Mouse (Mus musculus): ENCODE measurements around the gene Pbld2. TPM values are rescaled to one million over a fixed set of nuclear protein-coding genes. Genes with fewer than 3 reads are reported as not detected.
A peak's percentile ranks its signal among the peaks of the same experiment; 100 is the strongest.

Gene Pbld2
- total and polyA plus RNA-seq, 3 experiments, result 0.15 TPM; not detected in 1

GRCm38 (mm10) chr10:63008193-63008592, 15.9 kb upstream of the Pbld2 start:
- Histone ChIP-seq H3K9ac (ENCODE audit: control insufficient read depth, low read depth, low read length, poor library complexity, severe bottlenecking) (no peak overlapping the region), H3K9me3 (replicated peaks; ENCODE audit: insufficient read depth, low read length) (no peaks in the 10 kb centered on the region), H3K36me3 (ENCODE audit: control insufficient read depth in 1 of 2, insufficient read depth in 2 of 2, low read length in 2 of 2) (peaks cover 7 to 27% of the 10 kb centered on the region in 2 experiments), H3K4me1 (ENCODE audit: control insufficient read depth in 1 of 2, insufficient read depth in 2 of 2, low read length in 2 of 2) (peaks cover 6 to 16% of the 10 kb centered on the region in 2 experiments), H3K27me3 (ENCODE audit: control insufficient read depth in 1 of 2, insufficient read depth in 2 of 2, low read length in 2 of 2) (no peaks in the 10 kb centered on the region), H3K79me2 (ENCODE audit: control insufficient read depth, insufficient read depth, low read length, poor library complexity) (no peaks in the 10 kb centered on the region), H3K27ac (ENCODE audit: control insufficient read depth, low read depth, low read length) (no peak overlapping the region), H3K4me3 (ENCODE audit: control insufficient read depth in 1 of 2, insufficient read depth in 1 of 2, low read depth in 2 of 2, low read length in 2 of 2) (no peak overlapping the region)
- DNase-seq (ENCODE audit: low read depth, low spot score), result peak; percentile 41
- TF ChIP-seq EP300 (IDR thresholded peaks at IDR 0.05; ENCODE audit: low read depth in 1 of 2, low read length in 2 of 2) (no peak), SIN3A (IDR thresholded peaks at IDR 0.05; ENCODE audit: low read length) (no peak), CTCF (IDR thresholded peaks at IDR 0.05 in 2 of 3, conservative IDR thresholded peaks at IDR 0.05 in 1 of 3; ENCODE audit: control insufficient read depth in 1 of 3, insufficient read depth in 1 of 3, low read depth in 2 of 3, low read length in 3 of 3, poor library complexity in 1 of 3, severe bottlenecking in 1 of 3) (peak in 1 of 3 experiments; percentile 17; a peak in 2 of 6 replicates), TAL1 (IDR thresholded peaks at IDR 0.05; ENCODE audit: low read length) (peak; percentile 57)

DNA sequence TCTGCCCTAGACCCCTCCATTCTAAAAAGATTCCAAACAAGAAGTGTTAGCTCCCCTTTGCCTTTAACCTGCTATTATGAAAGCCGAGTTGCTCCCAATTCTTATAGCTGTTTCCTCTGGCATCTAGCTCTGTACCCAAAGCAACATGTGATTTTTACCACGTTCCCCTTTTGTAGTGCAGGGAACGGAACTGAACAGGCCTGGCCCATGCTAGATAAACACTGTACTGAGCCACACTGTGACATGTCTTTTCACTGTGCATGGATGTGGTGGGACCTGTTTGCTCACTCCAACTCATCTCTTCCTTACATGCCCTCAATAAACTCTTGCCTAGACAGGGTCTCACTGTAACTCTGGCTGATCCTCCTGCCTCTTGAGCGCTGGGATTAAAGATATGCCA, 13.8 kb upstream of the Pbld2 start:
- H3K9me3 ChIP-seq (replicated peaks; ENCODE audit: insufficient read depth, low read length), result no peaks in the 10 kb centered on the region
- H3K27ac ChIP-seq (ENCODE audit: control insufficient read depth, low read depth, low read length), result peak overlapping the region; percentile 65
- no peak for TF ChIP-seq ZMIZ1 (IDR thresholded peaks at IDR 0.05; ENCODE audit: low read depth, low read length)
- no peak for TF ChIP-seq CHD2 (IDR thresholded peaks at IDR 0.05; ENCODE audit: low read length)
- TF ChIP-seq ZC3H11A (IDR thresholded peaks at IDR 0.05; ENCODE audit: low read depth, low read length), result no peak
- TF ChIP-seq POLR2AphosphoS2 (IDR thresholded peaks at IDR 0.05; ENCODE audit: low read length), result peak; percentile 73; the same call in 1 of the 2 replicates
- 0 out of 2 replicates have a peak, but pooled peaks have one; percentile 43 for TF ChIP-seq TBP (IDR thresholded peaks at IDR 0.05; ENCODE audit: low read depth, low read length)
- no peak for TF ChIP-seq GABPA (IDR thresholded peaks at IDR 0.05; ENCODE audit: low read depth, low read length)
- TF ChIP-seq ZNF384 (IDR thresholded peaks at IDR 0.05; ENCODE audit: low read depth, low read length), result no peak
- 0 out of 4 replicates have a peak, but pooled peaks of 1 of the 2 experiments have one; percentile 8 for TF ChIP-seq POLR2A (IDR thresholded peaks at IDR 0.05; ENCODE audit: control insufficient read depth in 1 of 2, insufficient read depth in 1 of 2, low read depth in 1 of 2, low read length in 2 of 2, poor library complexity in 1 of 2)
- TF ChIP-seq GATA1 (IDR thresholded peaks at IDR 0.05; ENCODE audit: low read depth, low read length), result peak; percentile 86
- TF ChIP-seq MYC (IDR thresholded peaks at IDR 0.05; ENCODE audit: low read depth, low read length), result peak; percentile 89
- TF ChIP-seq EP300 (IDR thresholded peaks at IDR 0.05; ENCODE audit: low read depth in 1 of 2, low read length in 2 of 2), result peak; percentile 84 to 89
- no peak for TF ChIP-seq BHLHE40 (IDR thresholded peaks at IDR 0.05; ENCODE audit: borderline replicate concordance, low read depth, low read length)
- TF ChIP-seq SIN3A (IDR thresholded peaks at IDR 0.05; ENCODE audit: low read length), result peak; percentile 87
- TF ChIP-seq TCF12 (IDR thresholded peaks at IDR 0.05; ENCODE audit: low read depth, low read length), result peak; percentile 90
- TF ChIP-seq USF1 (IDR thresholded peaks at IDR 0.05; ENCODE audit: low read depth, low read length), result peak; percentile 79
- TF ChIP-seq ELF1 (IDR thresholded peaks at IDR 0.05; ENCODE audit: low read depth, low read length), result no peak
- peak; percentile 93 for TF ChIP-seq TAL1 (IDR thresholded peaks at IDR 0.05; ENCODE audit: low read length)
- TF ChIP-seq E2F4 (IDR thresholded peaks at IDR 0.05; ENCODE audit: borderline replicate concordance, low read depth, low read length), result no peak
- TF ChIP-seq ETS1 (IDR thresholded peaks at IDR 0.05; ENCODE audit: low read depth, low read length), result peak; percentile 74
- TF ChIP-seq NELFE (IDR thresholded peaks at IDR 0.05; ENCODE audit: low read depth, low read length), result no peak
- TF ChIP-seq UBTF (IDR thresholded peaks at IDR 0.05; ENCODE audit: borderline replicate concordance, insufficient read depth, low read depth, low read length), result no peak
- TF ChIP-seq POLR2AphosphoS5 (IDR thresholded peaks at IDR 0.05; ENCODE audit: borderline replicate concordance, low read depth, low read length), result no peak
- TF ChIP-seq MAX (IDR thresholded peaks at IDR 0.05; ENCODE audit: low read length), result peak; percentile 87
- TF ChIP-seq MAFK (IDR thresholded peaks at IDR 0.05; ENCODE audit: borderline replicate concordance, low read depth, low read length), result no peak
- TF ChIP-seq MXI1 (IDR thresholded peaks at IDR 0.05; ENCODE audit: low read depth, low read length), result peak; percentile 92
- no peak for TF ChIP-seq SMC3 (IDR thresholded peaks at IDR 0.05; ENCODE audit: low read depth, low read length)
- peak; percentile 65 for TF ChIP-seq RCOR1 (IDR thresholded peaks at IDR 0.05; ENCODE audit: low read depth, low read length)
- peaks cover 5 to 37% of the 10 kb centered on the region in 2 experiments; a peak in 3 of 4 replicates for H3K36me3 ChIP-seq (ENCODE audit: control insufficient read depth in 1 of 2, insufficient read depth in 2 of 2, low read length in 2 of 2)
- peaks cover 9 to 21% of the 10 kb centered on the region in 2 experiments for H3K4me1 ChIP-seq (ENCODE audit: control insufficient read depth in 1 of 2, insufficient read depth in 2 of 2, low read length in 2 of 2)
- H3K4me3 ChIP-seq (ENCODE audit: control insufficient read depth in 1 of 2, insufficient read depth in 1 of 2, low read depth in 2 of 2, low read length in 2 of 2), result no peak overlapping the region
- DNase-seq (ENCODE audit: low read depth, low spot score), result peak; percentile 90
- no peaks in the 10 kb centered on the region for H3K27me3 ChIP-seq (ENCODE audit: control insufficient read depth in 1 of 2, insufficient read depth in 2 of 2, low read length in 2 of 2)
- H3K9ac ChIP-seq (ENCODE audit: control insufficient read depth, low read depth, low read length, poor library complexity, severe bottlenecking), result no peak overlapping the region
- no peaks in the 10 kb centered on the region for H3K79me2 ChIP-seq (ENCODE audit: control insufficient read depth, insufficient read depth, low read length, poor library complexity)

All from MEL (cell line).